8 mouse cellular contexts compared by ENCODE assay signal in genomic region chr16:91694455-91695084, GRCm38 (mm10). TPM values are rescaled to one million over a fixed set of nuclear protein-coding genes. Genes with fewer than 3 reads are reported as not detected.
A peak's percentile ranks its signal among the peaks of the same experiment; 100 is the strongest.
DNase-seq lines count a peak whose midpoint lies in the region; ATAC-seq and TF ChIP-seq lines count a peak whose summit lies in the region.

No protein-coding gene starts in this region.

- H3K27me3 ChIP-seq in forebrain, embryonic 16.5 days (replicated peaks; ENCODE audit: control insufficient read depth, insufficient read depth, low read length): no peaks in the 10 kb centered on the region

- no peak overlapping the region for H3K9ac ChIP-seq in forebrain, embryonic 16.5 days (replicated peaks; ENCODE audit: low read depth, low read length)

- WGBS in forebrain, embryonic 16.5 days: 33% methylated on average over 14 of the region's 14 CpGs
- WGBS in lung, adult 2 months: 24% methylated on average over 14 of the region's 14 CpGs
- WGBS in olfactory bulb, adult 2 months: 34% methylated on average over 14 of the region's 14 CpGs

- no peak overlapping the region for H3K4me3 ChIP-seq in forebrain, embryonic 16.5 days (replicated peaks; ENCODE audit: low read length)
- no peak overlapping the region for H3K4me3 ChIP-seq in lung, adult 2 months (replicated peaks; ENCODE audit: extremely low read depth, low read depth, low read length)
- no peak overlapping the region for H3K4me3 ChIP-seq in olfactory bulb, adult 2 months (ENCODE audit: insufficient read depth, low read depth, low read length)

- H3K9me3 ChIP-seq in forebrain, embryonic 16.5 days (ENCODE audit: control insufficient read depth, low read length): no peaks in the 10 kb centered on the region

- intact Hi-C loops in heart, postnatal 25 days (cut with DNase I): loop anchor here (2.0 to 10.0 kb wide), 3 partner anchors 190 to 610 kb away; partner anchors contain the start of gene Smim11

- H3K27ac ChIP-seq in forebrain, embryonic 16.5 days (ENCODE audit: low read length): no peak overlapping the region
- no peak overlapping the region for H3K27ac ChIP-seq in olfactory bulb, adult 2 months (ENCODE audit: insufficient read depth, low read depth, low read length)

- DNase-seq in ES-CJ7 (ENCODE audit: low read depth, low spot score): peak; percentile 90
- DNase-seq in cerebellum, adult 11 months: peak; percentile 46
- DNase-seq in heart, postnatal 25 days (ENCODE audit: low spot score): peak; percentile 21
- peak; percentile 71 for DNase-seq in layer of hippocampus, adult 11-12 months (ENCODE audit: low spot score)
- peak; percentile 59 for DNase-seq in lung, adult 2 months
- DNase-seq in thymus, adult 18-20 months: peak; percentile 27 to 34

- TF ChIP-seq POLR2A in lung, adult 2 months (IDR thresholded peaks at IDR 0.05; ENCODE audit: borderline replicate concordance, extremely low read depth, low read depth, low read length): no peak
- no peak for TF ChIP-seq POLR2A in olfactory bulb, adult 2 months (IDR thresholded peaks at IDR 0.05; ENCODE audit: insufficient read depth, low read depth, low read length)

- ATAC-seq in forebrain, embryonic 16.5 days: peak; percentile 93

- peaks cover 12% of the 10 kb centered on the region for H3K36me3 ChIP-seq in forebrain, embryonic 16.5 days (ENCODE audit: control insufficient read depth, insufficient read depth)

- H3K4me1 ChIP-seq in forebrain, embryonic 16.5 days (replicated peaks; ENCODE audit: control insufficient read depth, insufficient read depth, low read length): peaks cover 3% of the 10 kb centered on the region; the same call in 1 of the 2 replicates
- no peaks in the 10 kb centered on the region for H3K4me1 ChIP-seq in lung, adult 2 months (ENCODE audit: control insufficient read depth, insufficient read depth, low read length)
- H3K4me1 ChIP-seq in olfactory bulb, adult 2 months (ENCODE audit: control insufficient read depth, insufficient read depth, low read length): 0 out of 2 replicates have a peak, but pooled peaks cover 2% of the 10 kb centered on the region

- no peak overlapping the region for H3K4me2 ChIP-seq in forebrain, embryonic 16.5 days (ENCODE audit: low read length)

- peak; percentile 95 for TF ChIP-seq CTCF in lung, adult 2 months (IDR thresholded peaks at IDR 0.05; ENCODE audit: insufficient read depth, low read length)
- peak; percentile 21; the same call in 1 of the 2 replicates for TF ChIP-seq CTCF in olfactory bulb, adult 2 months (IDR thresholded peaks at IDR 0.05; ENCODE audit: insufficient read depth, low read depth, low read length)

RNA-seq across cellular contexts. Expression of gene Donson, which starts 6.0 kb away (rescaled TPM):
- polyA plus RNA-seq in forebrain, embryonic 16.5 days (2015; fragmentation: Nextera tagmentation; extraction: Ambion mirVana): 19.8 and 23.8 TPM in 2 replicates
- 1 to 10 TPM; 2.5 to 3.7 TPM for total RNA-seq in heart, postnatal 25 days (2021)
- 5.5 and 6.6 TPM in 2 replicates for polyA plus RNA-seq in lung, adult 2 months (2012; rRNA removed)
- polyA plus RNA-seq in olfactory bulb, adult 2 months (2012; ENCODE audit: insufficient read depth, insufficient read length, low replicate concordance, missing spikeins): not detected in 2 replicates

RNA-seq across cellular contexts. Expression of gene Cryzl1, which starts 34.2 kb away (rescaled TPM):
- 106 and 111 TPM in 2 replicates for polyA plus RNA-seq in forebrain, embryonic 16.5 days (2015; fragmentation: Nextera tagmentation; extraction: Ambion mirVana)
- 10 to 100 TPM; 22.7 to 24.7 TPM for total RNA-seq in heart, postnatal 25 days (2021)
- 22.3 and 29.8 TPM in 2 replicates for polyA plus RNA-seq in lung, adult 2 months (2012; rRNA removed)
- not detected in 2 replicates for polyA plus RNA-seq in olfactory bulb, adult 2 months (2012; ENCODE audit: insufficient read depth, insufficient read length, low replicate concordance, missing spikeins)

RNA-seq across cellular contexts. Expression of gene Itsn1, which starts 34.5 kb away (rescaled TPM):
- 86.3 and 94.3 TPM in 2 replicates for polyA plus RNA-seq in forebrain, embryonic 16.5 days (2015; fragmentation: Nextera tagmentation; extraction: Ambion mirVana)
- 10 to 100 TPM; 40.8 to 56.7 TPM for total RNA-seq in heart, postnatal 25 days (2021)
- 18.4 and 43.7 TPM in 2 replicates for polyA plus RNA-seq in lung, adult 2 months (2012; rRNA removed)
- 406 TPM in 1 of 2 replicates, not detected in the other for polyA plus RNA-seq in olfactory bulb, adult 2 months (2012; ENCODE audit: insufficient read depth, insufficient read length, low replicate concordance, missing spikeins)

RNA-seq across cellular contexts. Expression of gene Son, which starts 47.3 kb away (rescaled TPM):
- 129 and 134 TPM in 2 replicates for polyA plus RNA-seq in forebrain, embryonic 16.5 days (2015; fragmentation: Nextera tagmentation; extraction: Ambion mirVana)
- total RNA-seq in heart, postnatal 25 days (2021): 100 to 1,000 TPM; 129 to 149 TPM
- 144 and 200 TPM in 2 replicates for polyA plus RNA-seq in lung, adult 2 months (2012; rRNA removed)
- 159 and 242 TPM in 2 replicates for polyA plus RNA-seq in olfactory bulb, adult 2 months (2012; ENCODE audit: insufficient read depth, insufficient read length, low replicate concordance, missing spikeins)

RNA-seq across cellular contexts. Expression of gene Gart, which starts 47.8 kb away (rescaled TPM):
- 71.7 and 81.4 TPM in 2 replicates for polyA plus RNA-seq in forebrain, embryonic 16.5 days (2015; fragmentation: Nextera tagmentation; extraction: Ambion mirVana)
- 10 to 100 TPM; 59.0 to 70.1 TPM for total RNA-seq in heart, postnatal 25 days (2021)
- polyA plus RNA-seq in lung, adult 2 months (2012; rRNA removed): 19.1 and 29.5 TPM in 2 replicates
- polyA plus RNA-seq in olfactory bulb, adult 2 months (2012; ENCODE audit: insufficient read depth, insufficient read length, low replicate concordance, missing spikeins): not detected in 2 replicates

Comparison
In these comparisons a context has a peak if more than half of its experiments do, and no peak if none do; other contexts are left out.
1. DNase-seq: peak in every context shown above with its lines; median percentile 90 in ES-CJ7; 71 in layer of hippocampus, adult 11-12 months; 59 in lung, adult 2 months; 46 in cerebellum, adult 11 months; 30 in thymus, adult 18-20 months; 21 in heart, postnatal 25 days.